ENCODE assay signal across 9 mouse cellular contexts in genomic region chr13:107933598-107934571, GRCm38 (mm10).
DNase-seq lines count a peak whose midpoint lies in the region; ATAC-seq lines count a peak whose summit lies in the region.
"Had no signal": no experiment of that assay in that cellular context is flagged by ENCODE, and none has a peak within 500 bp of the region (broad histone marks: within the 10 kb centered on the region; RNA-seq: fewer than 3 reads in every experiment).

No protein-coding gene starts in this region.

- no peaks in the 10 kb centered on the region for H3K36me3 ChIP-seq in kidney, embryonic 14.5 days (ENCODE audit: control insufficient read depth, insufficient read depth, low read length)
- H3K36me3 ChIP-seq in hindbrain, embryonic 15.5 days = no peaks in the 10 kb centered on the region
- no peaks in the 10 kb centered on the region for H3K36me3 ChIP-seq in midbrain, embryonic 16.5 days (ENCODE audit: control insufficient read depth, insufficient read depth, low read length)

- H3K27me3 ChIP-seq in kidney, embryonic 14.5 days (ENCODE audit: control insufficient read depth, insufficient read depth, low read length) = no peaks in the 10 kb centered on the region
- no peaks in the 10 kb centered on the region for H3K27me3 ChIP-seq in hindbrain, embryonic 15.5 days
- no peaks in the 10 kb centered on the region for H3K27me3 ChIP-seq in midbrain, embryonic 16.5 days (ENCODE audit: control insufficient read depth, insufficient read depth, low read depth, low read length)

- ATAC-seq in kidney, embryonic 14.5 days (ENCODE audit: low FRiP score, low TSS enrichment) = peak; percentile 17; the same call in 1 of the 2 replicates
- ATAC-seq in hindbrain, embryonic 15.5 days (ENCODE audit: low FRiP score, low read depth) = 0 out of 2 replicates have a peak, but pooled peaks have one; percentile 36
- peak; percentile 30; the same call in 1 of the 2 replicates for ATAC-seq in midbrain, embryonic 16.5 days

- no peak overlapping the region for H3K4me3 ChIP-seq in kidney, embryonic 14.5 days (ENCODE audit: low read length)
- no peak overlapping the region for H3K4me3 ChIP-seq in hindbrain, embryonic 15.5 days
- H3K4me3 ChIP-seq in midbrain, embryonic 16.5 days (ENCODE audit: low read depth, low read length) = no peak overlapping the region

- H3K9me3 ChIP-seq in kidney, embryonic 14.5 days (ENCODE audit: control insufficient read depth, low read length) = no peaks in the 10 kb centered on the region
- no peaks in the 10 kb centered on the region for H3K9me3 ChIP-seq in hindbrain, embryonic 15.5 days
- no peaks in the 10 kb centered on the region for H3K9me3 ChIP-seq in midbrain, embryonic 16.5 days (replicated peaks; ENCODE audit: control insufficient read depth, low read length, poor library complexity, severe bottlenecking)

- no peak for DNase-seq in kidney, adult 9 months
- DNase-seq in embryo, embryonic 11 days = peak; percentile 42
- no peak for DNase-seq in thymus, postnatal 14 days
- no peak for DNase-seq in frontal cortex, postnatal 14 days (ENCODE audit: low spot score in 2 of 2)
- DNase-seq in lung, postnatal 36 days = no peak
- DNase-seq: thymus, postnatal 4 days had no signal

- 48% methylated on average over 17 of the region's 17 CpGs for WGBS in kidney, embryonic 14.5 days
- WGBS in hindbrain, embryonic 15.5 days = 46% methylated on average over 17 of the region's 17 CpGs
- 43% methylated on average over 17 of the region's 17 CpGs for WGBS in midbrain, embryonic 16.5 days

- H3K27ac ChIP-seq in kidney, embryonic 14.5 days (ENCODE audit: low read depth, low read length) = no peak overlapping the region
- H3K27ac ChIP-seq in hindbrain, embryonic 15.5 days (replicated peaks) = no peak overlapping the region
- H3K27ac ChIP-seq in midbrain, embryonic 16.5 days (ENCODE audit: low read length) = no peak overlapping the region

- H3K4me1 ChIP-seq in kidney, embryonic 14.5 days (ENCODE audit: control insufficient read depth, insufficient read depth, low read length) = no peaks in the 10 kb centered on the region
- H3K4me1 ChIP-seq in hindbrain, embryonic 15.5 days (replicated peaks) = peaks cover 15% of the 10 kb centered on the region
- 0 out of 2 replicates have a peak, but pooled peaks cover 3% of the 10 kb centered on the region for H3K4me1 ChIP-seq in midbrain, embryonic 16.5 days (ENCODE audit: control insufficient read depth, insufficient read depth, low read length)

- H3K9ac ChIP-seq in kidney, embryonic 14.5 days (ENCODE audit: low read depth, low read length) = no peak overlapping the region
- no peak overlapping the region for H3K9ac ChIP-seq in hindbrain, embryonic 15.5 days
- H3K9ac ChIP-seq in midbrain, embryonic 16.5 days (ENCODE audit: low read depth, low read length) = no peak overlapping the region

- H3K4me2 ChIP-seq in kidney, embryonic 14.5 days (replicated peaks; ENCODE audit: low read depth, low read length) = no peak overlapping the region
- H3K4me2 ChIP-seq in hindbrain, embryonic 15.5 days = peak overlapping the region; percentile 17; the same call in 1 of the 2 replicates
- H3K4me2 ChIP-seq in midbrain, embryonic 16.5 days (ENCODE audit: low read length) = peak overlapping the region; percentile 0; the same call in 1 of the 2 replicates
